Mouse (Mus musculus) brown adipose tissue, adult 24 weeks (tissue): ENCODE data around the gene Otulinl. TPM values are rescaled to one million over a fixed set of nuclear protein-coding genes. Genes with fewer than 3 reads are reported as not detected.

Experiments used
- H3K27ac ChIP-seq: fragments of 200-500 bp; replicated peaks from 2 replicates; pipeline ENCODE4 v1.5.1; 2012; ENCODE audit warnings: low read depth, mild to moderate bottlenecking, low read length
- H3K4me1 ChIP-seq: fragments of 200-500 bp; 2 replicates; pipeline ENCODE4 v1.6.1; 2012; ENCODE audit warnings: low read length, mixed read lengths; ENCODE audit not compliant: control insufficient read depth, insufficient read depth, insufficient read length
- H3K4me3 ChIP-seq: fragments of 200-500 bp; 2 replicates; pipeline ENCODE4 v1.5.1; 2012; ENCODE audit warnings: low read depth, mild to moderate bottlenecking, low read length, moderate library complexity; ENCODE audit not compliant: insufficient read depth
- polyA plus RNA-seq: library from polyadenylated mRNA; stranded (reverse); fragments of >200 nt; gene quantifications from 2 replicates; pipeline ENCODE4 v1.2.4, GENCODE M21; 2012; ENCODE audit not compliant: missing spikeins, insufficient read depth, insufficient read length

Gene Otulinl
- polyA plus RNA-seq, 1 experiment: 3.8 TPM

DNA sequence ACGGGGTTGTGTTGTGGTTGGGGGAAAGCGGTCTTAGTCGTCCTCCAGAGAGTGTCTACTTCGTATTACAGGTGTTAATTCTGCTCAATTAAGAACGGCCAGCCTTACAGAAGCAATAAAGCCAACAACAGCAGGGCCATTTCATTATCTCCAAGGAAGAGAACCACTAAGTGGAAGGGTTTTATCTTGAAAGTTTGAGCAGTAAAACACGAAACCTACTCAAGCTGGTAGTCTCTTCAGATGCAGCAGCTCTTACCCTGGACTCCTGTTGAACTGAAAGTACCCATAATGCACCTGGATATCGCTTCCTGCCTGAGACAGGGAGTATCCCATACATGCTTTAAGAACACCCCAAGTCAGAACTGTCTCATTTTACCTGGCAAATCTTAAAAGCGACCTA, 10.7 kb downstream of the Otulinl start:
- Histone ChIP-seq H3K27ac (no peak overlapping the region), H3K4me3 (no peak overlapping the region), H3K4me1 (no peaks in the 10 kb centered on the region)

DNA sequence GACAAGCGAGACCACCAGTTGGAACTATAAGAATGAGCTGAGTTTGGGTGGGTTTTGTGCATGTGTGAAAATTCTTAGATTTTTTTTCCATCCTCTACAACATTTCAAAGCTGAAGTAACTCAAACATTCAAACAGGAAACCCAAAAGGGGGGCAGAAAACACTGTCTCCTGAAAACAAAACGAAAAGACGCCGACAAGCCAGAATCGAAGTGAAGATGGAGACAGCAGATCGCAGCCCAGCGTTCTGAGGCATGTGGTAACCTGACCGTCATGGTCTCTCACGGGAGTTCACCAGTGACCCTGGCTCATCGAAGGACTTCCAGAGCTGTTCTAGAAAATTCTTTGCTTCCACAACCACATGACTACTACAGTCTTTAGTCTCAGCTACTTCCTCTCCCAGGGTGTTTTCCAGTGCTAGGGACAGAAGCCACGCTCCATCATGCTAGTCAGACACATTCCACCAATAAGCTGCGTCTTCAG, 11.4 kb downstream of the Otulinl start:
- Histone ChIP-seq H3K27ac (no peak overlapping the region), H3K4me1 (no peaks in the 10 kb centered on the region), H3K4me3 (no peak overlapping the region)

DNA sequence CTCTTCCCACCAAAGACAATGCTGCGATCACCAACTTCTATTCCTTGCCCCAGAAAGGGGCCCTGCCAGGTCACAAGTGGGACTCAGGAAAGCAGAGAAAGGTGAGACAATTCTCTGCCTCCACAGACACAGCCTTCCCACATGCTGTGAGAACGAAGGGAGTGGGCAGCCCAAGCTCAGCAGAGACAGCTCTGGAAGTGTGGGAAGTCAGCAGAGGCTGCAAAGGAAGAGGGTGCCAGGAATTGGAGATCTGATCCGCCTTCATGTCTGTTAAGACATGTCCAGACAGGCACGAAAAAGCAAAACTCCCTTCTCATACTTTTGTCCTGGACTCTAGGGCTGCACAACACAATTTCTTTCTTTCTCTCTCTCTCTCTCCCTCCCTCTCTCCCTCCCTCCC, 12.1 kb downstream of the Otulinl start:
- Histone ChIP-seq H3K4me1 (no peaks in the 10 kb centered on the region), H3K27ac (no peak overlapping the region), H3K4me3 (no peak overlapping the region)

DNA sequence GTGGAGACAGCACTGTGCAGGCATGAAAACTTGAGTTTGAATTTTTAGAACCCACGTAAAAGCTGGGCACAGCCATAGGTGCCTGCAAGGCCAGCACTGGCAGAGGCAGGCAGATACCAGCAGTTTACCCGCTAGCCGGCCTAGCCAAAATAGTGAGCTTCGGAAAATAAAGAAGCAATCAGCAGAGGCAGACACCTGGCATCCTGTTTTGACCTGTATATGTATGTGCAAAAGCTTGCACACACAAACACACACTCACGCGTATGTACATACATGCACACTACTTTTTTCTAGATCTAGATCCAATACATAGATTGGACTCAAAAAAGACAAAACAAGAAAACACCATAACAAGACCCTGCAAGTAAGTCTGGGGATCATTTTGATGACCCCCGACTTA, 12.8 kb downstream of the Otulinl start:
- Histone ChIP-seq H3K4me3 (no peak overlapping the region), H3K27ac (no peak overlapping the region), H3K4me1 (no peaks in the 10 kb centered on the region)

DNA sequence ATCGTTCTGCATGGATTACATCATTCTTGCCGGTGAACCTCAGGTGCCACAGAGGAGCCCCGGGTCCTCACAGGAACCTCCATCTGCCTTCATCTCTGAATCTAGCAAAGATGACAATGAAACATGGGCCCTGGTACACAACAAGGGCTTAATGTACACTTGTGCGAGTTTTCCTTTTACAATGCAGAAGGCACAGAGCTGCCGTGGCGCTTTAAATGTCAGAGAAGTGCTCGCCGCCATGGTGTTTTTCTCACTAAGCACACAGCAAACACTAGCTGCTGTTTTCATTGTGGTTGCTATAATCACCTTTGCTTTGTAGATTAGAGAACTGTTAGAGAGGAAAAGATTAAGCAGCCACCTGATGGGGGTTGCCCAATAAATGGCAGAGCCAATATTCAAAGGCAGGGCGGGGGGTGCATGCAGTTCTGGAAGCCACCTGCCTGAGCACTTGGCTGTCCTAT, 13.3 kb downstream of the Otulinl start:
- no peak overlapping the region for H3K27ac ChIP-seq
- H3K4me1 ChIP-seq: no peaks in the 10 kb centered on the region
- no peak overlapping the region for H3K4me3 ChIP-seq

DNA sequence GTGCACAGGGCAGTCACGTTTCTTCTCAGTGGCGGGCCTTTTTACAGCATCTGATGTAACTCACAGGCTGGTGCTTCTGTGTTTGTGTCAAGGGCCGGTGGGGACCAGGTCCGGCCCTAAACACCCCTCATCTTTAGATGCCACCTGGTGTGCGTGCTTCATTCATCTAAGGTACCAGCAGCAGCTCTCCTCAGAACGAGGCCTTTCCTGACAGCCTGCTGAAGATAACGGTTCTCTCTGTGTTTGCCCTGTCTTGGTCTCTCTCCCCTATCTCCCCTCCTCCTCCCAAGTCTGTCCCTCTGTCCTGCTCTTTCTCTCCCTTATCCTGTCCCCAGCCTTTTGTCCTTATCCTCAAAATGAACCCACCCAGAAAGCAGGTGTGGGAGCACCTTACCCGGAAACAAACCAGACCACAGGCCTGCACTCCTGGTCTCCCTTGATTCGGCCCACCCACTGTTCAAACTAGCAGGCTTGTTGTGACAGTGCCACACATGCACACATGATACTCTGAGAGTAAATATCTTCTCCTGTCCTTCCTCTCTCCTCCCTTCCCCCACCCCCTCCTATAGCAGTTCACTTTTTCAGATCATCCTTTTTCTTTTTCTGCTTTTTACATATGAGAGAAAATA, 14.4 kb downstream of the Otulinl start:
- no peaks in the 10 kb centered on the region for H3K4me1 ChIP-seq
- H3K27ac ChIP-seq: no peak overlapping the region

DNA sequence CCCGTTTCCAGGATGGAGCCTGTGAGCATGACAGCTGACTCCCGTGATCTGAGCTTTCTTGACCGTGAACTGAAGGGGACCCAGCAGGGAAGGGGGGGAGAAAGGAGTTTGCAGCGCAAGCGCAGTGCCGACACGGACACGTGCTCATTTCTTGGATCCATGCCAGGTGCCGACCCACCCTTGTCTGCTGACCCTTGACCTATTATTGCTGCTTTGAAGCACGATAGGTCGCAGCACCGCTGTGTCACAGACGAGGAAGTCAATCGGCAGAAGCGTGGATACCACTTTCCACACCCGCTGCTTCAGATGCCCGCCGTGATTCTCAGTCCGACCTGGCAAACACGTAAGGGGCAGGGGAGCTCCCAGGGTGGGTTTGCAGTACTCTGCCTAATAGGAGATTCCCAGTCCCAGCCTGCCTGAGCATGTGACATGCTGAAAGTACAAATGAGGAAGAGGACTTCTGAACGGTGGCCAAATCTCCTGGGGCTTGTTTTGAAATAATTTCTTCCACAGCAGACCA, 15.9 kb downstream of the Otulinl start:
- 0 out of 2 replicates have a peak overlapping the region, but pooled peaks have one; percentile 8 for H3K4me3 ChIP-seq
- no peaks in the 10 kb centered on the region for H3K4me1 ChIP-seq
- peak overlapping the region; percentile 22; the same call in 1 of the 2 replicates for H3K27ac ChIP-seq

More for the DNA sequence above, 14.4 kb downstream of the Otulinl start:
- no peak overlapping the region for H3K4me3 ChIP-seq

DNA sequence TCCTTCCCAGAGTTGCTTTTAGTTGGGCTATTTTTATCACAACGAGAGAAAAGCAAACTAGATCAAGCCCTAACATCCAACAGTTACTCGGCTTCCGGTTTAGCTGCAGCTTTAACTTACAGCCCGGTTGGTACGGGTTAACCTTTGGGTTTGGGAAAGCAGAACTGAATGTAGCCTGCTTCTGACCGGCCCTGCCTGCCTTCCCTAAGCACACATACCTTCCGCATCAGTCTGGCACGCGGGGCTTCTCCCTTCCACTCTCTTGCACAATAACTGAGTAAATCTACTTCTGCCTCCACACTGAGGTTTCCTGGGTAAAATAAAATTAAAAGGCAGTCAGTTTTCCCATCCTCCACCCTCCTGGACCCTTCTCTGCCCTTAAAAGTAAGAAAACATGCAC, 17.3 kb downstream of the Otulinl start:
- no peak overlapping the region for H3K4me3 ChIP-seq
- no peaks in the 10 kb centered on the region for H3K4me1 ChIP-seq
- peak overlapping the region; percentile 29; the same call in 1 of the 2 replicates for H3K27ac ChIP-seq

DNA sequence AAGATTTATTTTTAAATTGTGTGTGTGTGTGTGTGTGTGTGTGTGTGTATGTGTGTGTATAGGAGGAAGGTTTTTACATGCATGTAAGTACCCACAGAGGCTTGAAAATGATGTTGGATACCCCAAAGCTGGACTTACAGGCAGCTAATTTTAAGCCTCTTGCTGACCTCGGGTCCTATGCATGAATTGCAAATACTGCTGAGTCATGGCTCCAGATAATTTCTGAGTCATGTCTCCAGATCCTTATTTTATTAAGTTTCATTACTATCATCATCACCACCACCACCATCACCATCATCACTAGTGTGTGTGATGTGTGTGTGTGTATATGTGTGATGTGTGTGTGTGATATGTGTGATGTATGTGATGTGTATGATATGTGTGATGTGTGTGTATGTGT, 18.7 kb downstream of the Otulinl start:
- no peak overlapping the region for H3K27ac ChIP-seq
- H3K4me3 ChIP-seq: no peak overlapping the region
- H3K4me1 ChIP-seq: no peaks in the 10 kb centered on the region

DNA sequence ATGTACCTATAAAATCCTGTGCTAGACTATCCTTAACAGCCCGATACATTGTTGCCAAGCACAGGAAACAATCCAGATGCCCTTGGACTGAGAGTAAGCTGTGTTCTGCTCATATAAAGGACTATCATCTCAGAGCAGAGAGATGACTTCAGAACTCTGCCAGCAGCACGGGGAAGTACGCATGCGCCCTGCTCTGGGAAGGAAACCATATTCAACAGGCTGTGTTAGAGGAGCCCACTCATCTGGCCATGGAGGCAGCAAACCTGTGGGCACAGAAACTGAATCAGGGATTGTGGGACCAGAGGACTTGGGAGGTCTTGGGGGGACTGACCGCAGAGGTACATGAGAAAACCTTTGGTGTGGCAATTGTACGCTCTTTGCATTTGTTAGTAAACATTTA, 19.7 kb downstream of the Otulinl start:
- no peaks in the 10 kb centered on the region for H3K4me1 ChIP-seq
- H3K27ac ChIP-seq: no peak overlapping the region
- no peak overlapping the region for H3K4me3 ChIP-seq

DNA sequence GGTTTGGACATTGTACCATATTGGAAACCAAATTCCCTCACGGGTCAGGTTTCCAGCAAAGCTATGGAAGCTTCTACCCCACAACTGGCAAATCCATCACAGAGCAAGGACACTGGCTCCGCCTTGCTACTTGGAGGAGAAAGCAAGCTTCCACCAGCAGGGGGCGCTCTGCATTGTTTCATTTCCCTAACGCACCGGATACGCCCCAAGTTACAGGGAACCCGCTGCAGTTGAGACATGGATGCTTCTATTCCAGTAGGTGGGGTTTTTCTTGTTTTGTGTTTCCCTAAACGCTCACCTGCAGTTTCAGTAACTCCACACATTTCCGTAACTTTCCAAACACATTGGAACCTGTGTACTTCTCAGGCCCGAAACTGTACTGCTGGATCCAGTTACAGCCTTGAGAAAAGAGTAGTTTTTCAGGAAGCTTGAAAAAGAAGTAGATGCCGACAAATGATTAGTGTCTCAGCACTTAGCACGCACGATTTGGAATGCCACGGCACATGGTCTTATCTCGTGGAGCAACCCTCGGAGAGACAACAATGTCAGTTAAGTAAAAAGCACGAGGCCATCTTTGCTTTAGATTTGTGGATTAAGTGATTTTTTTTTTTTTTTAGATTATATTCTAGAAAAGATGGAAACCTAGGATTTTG, 21.7 kb downstream of the Otulinl start:
- Histone ChIP-seq H3K27ac (no peak overlapping the region), H3K4me1 (no peaks in the 10 kb centered on the region), H3K4me3 (no peak overlapping the region)

DNA sequence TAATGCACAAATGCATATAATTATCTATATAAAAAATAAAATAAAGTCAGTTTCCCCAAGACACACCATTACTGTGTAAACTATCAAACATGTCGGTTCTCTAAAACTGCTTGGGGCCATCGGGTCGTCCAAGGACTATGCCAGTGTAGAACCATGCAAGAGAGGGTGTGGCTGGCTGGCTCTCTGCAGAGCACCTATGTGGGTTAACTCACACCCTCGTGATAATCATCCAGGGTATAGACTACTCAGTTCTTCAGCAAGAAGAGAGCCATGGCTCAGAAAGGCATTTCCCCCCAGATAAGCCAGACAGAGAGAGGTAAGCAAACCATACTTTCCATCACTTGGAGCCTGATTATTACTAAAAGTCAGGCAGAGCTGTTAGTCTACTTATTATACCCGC, 22.2 kb downstream of the Otulinl start:
- H3K4me3 ChIP-seq: no peak overlapping the region
- H3K27ac ChIP-seq: no peak overlapping the region
- no peaks in the 10 kb centered on the region for H3K4me1 ChIP-seq

DNA sequence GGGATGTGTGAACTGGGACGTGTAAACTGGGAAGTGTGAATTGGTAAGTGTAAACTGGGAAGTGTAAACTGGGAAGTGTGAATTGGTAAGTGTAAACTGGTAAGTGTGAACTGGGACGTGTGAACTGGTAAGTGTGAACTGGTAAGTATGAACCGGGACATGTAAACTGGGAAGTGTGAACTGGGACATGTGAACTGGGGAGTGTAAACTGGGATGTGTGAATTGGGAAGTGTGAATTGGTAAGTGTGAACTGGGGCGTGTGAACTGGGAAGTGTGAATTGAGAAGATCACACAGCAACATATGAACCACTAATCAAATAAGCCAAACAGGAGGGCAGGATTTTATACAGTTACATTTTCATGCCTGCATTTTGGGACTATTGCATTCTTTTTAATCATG, 23.0 kb downstream of the Otulinl start:
- H3K4me3 ChIP-seq: no peak overlapping the region
- H3K27ac ChIP-seq: no peak overlapping the region
- no peaks in the 10 kb centered on the region for H3K4me1 ChIP-seq

DNA sequence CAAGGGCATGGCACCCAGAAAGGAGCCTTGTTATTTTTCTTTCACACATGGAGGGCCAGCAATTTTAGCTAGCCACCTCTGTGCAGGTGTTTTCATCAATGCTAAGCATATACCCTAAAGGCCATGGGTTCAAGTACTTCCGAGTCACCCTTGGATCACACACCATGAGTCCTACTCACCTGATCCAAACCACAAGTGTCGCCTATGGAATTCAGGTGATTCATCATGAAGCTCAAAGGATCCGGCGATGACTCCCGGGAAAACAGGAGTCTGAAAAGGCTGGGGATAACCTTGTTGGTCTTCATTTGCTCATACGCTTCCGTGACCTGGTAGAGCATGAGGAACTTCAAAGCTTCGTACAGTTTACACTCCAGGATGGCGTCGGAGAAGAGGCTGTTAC, 23.5 kb downstream of the Otulinl start:
- Histone ChIP-seq H3K4me3 (no peak overlapping the region), H3K4me1 (no peaks in the 10 kb centered on the region), H3K27ac (no peak overlapping the region)

DNA sequence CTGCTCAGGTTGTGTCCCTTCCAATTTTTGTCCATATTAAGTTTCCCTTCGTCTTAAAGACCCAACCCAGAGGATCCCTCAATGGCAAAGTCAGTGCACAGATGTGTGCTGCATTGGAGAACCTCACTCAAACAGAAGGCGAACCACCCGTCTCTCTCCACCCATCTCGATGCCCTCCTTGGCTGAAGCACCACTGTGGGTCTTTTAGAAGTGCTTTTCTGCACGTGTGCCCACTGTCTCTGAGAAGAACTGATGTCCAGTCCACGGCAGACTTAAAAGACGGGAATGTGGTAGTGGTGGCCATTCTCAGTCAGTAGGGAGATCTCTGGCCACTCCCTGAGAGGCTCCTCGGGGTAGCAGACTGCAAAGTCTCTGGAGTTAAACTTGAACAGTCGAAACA, 24.8 kb downstream of the Otulinl start:
- no peaks in the 10 kb centered on the region for H3K4me1 ChIP-seq
- H3K4me3 ChIP-seq: no peak overlapping the region
- no peak overlapping the region for H3K27ac ChIP-seq

DNA sequence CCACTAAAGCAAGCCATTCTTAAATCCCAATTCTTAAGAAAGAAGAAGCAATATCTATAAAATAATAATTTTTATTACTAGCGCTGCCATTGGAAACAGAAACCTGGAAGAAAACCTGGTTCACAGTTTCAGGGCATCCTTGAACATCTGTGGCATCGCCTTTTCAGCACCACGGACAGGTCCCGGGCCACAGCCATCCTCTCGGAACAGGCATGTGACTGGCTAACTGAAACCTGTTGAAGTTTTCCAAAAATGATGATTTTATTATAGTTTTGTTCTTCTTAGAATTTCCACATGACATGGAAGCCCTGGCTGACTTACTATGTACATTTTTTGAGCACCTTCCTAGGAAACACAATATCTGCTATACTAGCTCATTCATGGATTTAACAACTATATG, 26.4 kb downstream of the Otulinl start:
- Histone ChIP-seq H3K4me1 (no peaks in the 10 kb centered on the region), H3K4me3 (no peak overlapping the region), H3K27ac (no peak overlapping the region)
